19 mouse cellular contexts compared by ENCODE assay signal in the genomic region with DNA sequence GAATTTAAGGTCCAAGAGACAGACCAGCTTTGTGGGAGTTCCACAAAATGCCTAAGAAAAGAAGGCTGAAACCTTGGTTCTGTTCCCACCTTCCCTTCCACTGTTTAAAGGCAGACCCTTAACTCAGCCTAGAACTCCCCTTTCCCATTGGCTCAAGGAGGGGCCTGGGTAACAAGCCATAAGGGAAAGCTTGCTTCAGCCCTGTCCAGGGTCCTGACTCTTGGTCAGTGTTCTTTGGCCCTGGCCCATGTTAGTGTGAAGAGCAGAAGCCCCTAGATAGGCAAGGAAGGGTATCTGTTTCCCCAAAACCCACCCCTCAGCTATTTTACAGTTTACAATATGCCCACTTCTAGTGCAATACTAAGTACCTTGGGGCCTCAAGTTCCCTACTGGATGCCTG. TPM values are rescaled to one million over a fixed set of nuclear protein-coding genes. Genes with fewer than 3 reads are reported as not detected.
A peak's percentile ranks its signal among the peaks of the same experiment; 100 is the strongest.
DNase-seq lines count a peak whose midpoint lies in the region; ATAC-seq and TF ChIP-seq lines count a peak whose summit lies in the region.
"Had no signal": no experiment of that assay in that cellular context is flagged by ENCODE, and none has a peak within 500 bp of the region (broad histone marks: within the 10 kb centered on the region; RNA-seq: fewer than 3 reads in every experiment).

No protein-coding gene starts in this region.

- H3K36me3 ChIP-seq in midbrain, embryonic 11.5 days (ENCODE audit: control insufficient read depth, insufficient read depth, low read length): no peaks in the 10 kb centered on the region
- H3K36me3 ChIP-seq in midbrain, postnatal 0 days (ENCODE audit: insufficient read depth, low read length): no peaks in the 10 kb centered on the region
- H3K36me3 ChIP-seq in embryonic facial prominence, embryonic 11.5 days (replicated peaks; ENCODE audit: control insufficient read depth, insufficient read depth, low read depth, low read length): no peaks in the 10 kb centered on the region
- H3K36me3 ChIP-seq: forebrain, embryonic 10.5 days; heart, embryonic 12.5 days; hindbrain, embryonic 15.5 days; liver, embryonic 12.5 days had no signal

- H3K27me3 ChIP-seq in midbrain, embryonic 11.5 days (ENCODE audit: control insufficient read depth, insufficient read depth, low read length): no peaks in the 10 kb centered on the region
- no peaks in the 10 kb centered on the region for H3K27me3 ChIP-seq in midbrain, postnatal 0 days (ENCODE audit: insufficient read depth, low read length)
- no peaks in the 10 kb centered on the region for H3K27me3 ChIP-seq in embryonic facial prominence, embryonic 11.5 days (ENCODE audit: control insufficient read depth, insufficient read depth, low read length)
- H3K27me3 ChIP-seq: heart, embryonic 12.5 days; hindbrain, embryonic 15.5 days; liver, embryonic 12.5 days; lung, embryonic 15.5 days had no signal

- ATAC-seq in midbrain, embryonic 11.5 days (ENCODE audit: low FRiP score): no peak
- no peak for ATAC-seq in midbrain, postnatal 0 days (ENCODE audit: low FRiP score)
- ATAC-seq in embryonic facial prominence, embryonic 11.5 days (replicated peaks; ENCODE audit: insufficient number of reproducible peaks, low FRiP score, low TSS enrichment, low read depth): no peak
- ATAC-seq: forebrain, postnatal 0 days; intestine, embryonic 16.5 days; liver, embryonic 12.5 days had no signal

- no peak for TF ChIP-seq CTCF in midbrain, postnatal 0 days (IDR thresholded peaks at IDR 0.05)

- no peaks in the 10 kb centered on the region for H3K4me1 ChIP-seq in midbrain, embryonic 11.5 days (ENCODE audit: control insufficient read depth, insufficient read depth, low read length)
- H3K4me1 ChIP-seq in midbrain, postnatal 0 days (ENCODE audit: insufficient read depth, low read length): no peaks in the 10 kb centered on the region; the same call in 1 of the 2 replicates
- H3K4me1 ChIP-seq in embryonic facial prominence, embryonic 11.5 days (ENCODE audit: control insufficient read depth, insufficient read depth, low read length): no peaks in the 10 kb centered on the region
- H3K4me1 ChIP-seq: forebrain, embryonic 10.5 days; hindbrain, embryonic 15.5 days had no signal

- DNase-seq in midbrain, embryonic 11.5 days (ENCODE audit: low spot score, missing footprints): peak; percentile 44
- no peak for DNase-seq in midbrain, postnatal 0 days (ENCODE audit: low spot score)
- peak; percentile 56 for DNase-seq in ZHBTc4 (ENCODE audit: low read depth, low spot score)
- peak; percentile 49 for DNase-seq in embryonic facial prominence, embryonic 11.5 days (ENCODE audit: low spot score)
- no peak for DNase-seq in cerebellum, postnatal 14 days
- DNase-seq in adrenal gland, postnatal 10 days: no peak
- DNase-seq in lung, postnatal 14 days: no peak
- DNase-seq: forebrain, postnatal 0 days; gastrocnemius, adult 2 months; heart, postnatal 14 days; left cerebral cortex, postnatal 4 days; midbrain, embryonic 14.5 days had no signal

- H3K9me3 ChIP-seq in midbrain, embryonic 11.5 days (ENCODE audit: control insufficient read depth, low read length): no peaks in the 10 kb centered on the region
- no peaks in the 10 kb centered on the region for H3K9me3 ChIP-seq in midbrain, postnatal 0 days (ENCODE audit: low read length)
- H3K9me3 ChIP-seq in embryonic facial prominence, embryonic 11.5 days (replicated peaks; ENCODE audit: control insufficient read depth, low read length): no peaks in the 10 kb centered on the region
- H3K9me3 ChIP-seq: forebrain, embryonic 10.5 days; heart, embryonic 12.5 days; hindbrain, embryonic 15.5 days; liver, embryonic 12.5 days; lung, embryonic 15.5 days had no signal

- H3K9ac ChIP-seq in midbrain, embryonic 11.5 days (ENCODE audit: low read length): no peak overlapping the region
- no peak overlapping the region for H3K9ac ChIP-seq in midbrain, postnatal 0 days (replicated peaks; ENCODE audit: low read length, poor library complexity, severe bottlenecking)
- H3K9ac ChIP-seq in embryonic facial prominence, embryonic 11.5 days (replicated peaks; ENCODE audit: low read length): no peak overlapping the region
- H3K9ac ChIP-seq: forebrain, postnatal 0 days; heart, embryonic 12.5 days; hindbrain, embryonic 15.5 days; liver, embryonic 12.5 days; lung, embryonic 15.5 days had no signal

- no peak overlapping the region for H3K4me3 ChIP-seq in midbrain, embryonic 11.5 days (ENCODE audit: low read depth, low read length)
- H3K4me3 ChIP-seq in midbrain, postnatal 0 days (ENCODE audit: low read depth, low read length): no peak overlapping the region
- H3K4me3 ChIP-seq in embryonic facial prominence, embryonic 11.5 days (ENCODE audit: low read depth, low read length): no peak overlapping the region
- H3K4me3 ChIP-seq: forebrain, embryonic 10.5 days; gastrocnemius, adult 2 months; heart, embryonic 12.5 days; hindbrain, embryonic 15.5 days; liver, embryonic 12.5 days; lung, embryonic 15.5 days had no signal

- no peak overlapping the region for H3K4me2 ChIP-seq in midbrain, embryonic 11.5 days
- no peak overlapping the region for H3K4me2 ChIP-seq in midbrain, postnatal 0 days (ENCODE audit: low read depth, low read length, poor library complexity, severe bottlenecking)
- no peak overlapping the region for H3K4me2 ChIP-seq in embryonic facial prominence, embryonic 11.5 days (ENCODE audit: low read depth, low read length)
- H3K4me2 ChIP-seq: heart, embryonic 12.5 days; hindbrain, embryonic 15.5 days; liver, embryonic 12.5 days; lung, embryonic 15.5 days had no signal

- H3K27ac ChIP-seq in midbrain, embryonic 11.5 days (ENCODE audit: low read depth, low read length): no peak overlapping the region
- H3K27ac ChIP-seq in midbrain, postnatal 0 days (ENCODE audit: low read depth, low read length): no peak overlapping the region
- no peak overlapping the region for H3K27ac ChIP-seq in embryonic facial prominence, embryonic 11.5 days (replicated peaks; ENCODE audit: low read depth, low read length)
- H3K27ac ChIP-seq: forebrain, embryonic 10.5 days; gastrocnemius, adult 2 months; hindbrain, embryonic 15.5 days; liver, embryonic 12.5 days; lung, embryonic 15.5 days; stomach, postnatal 0 days had no signal

RNA-seq across cellular contexts. Expression of gene Jade2, which starts 13.6 kb away (rescaled TPM):
- polyA plus RNA-seq in midbrain, embryonic 11.5 days (2014; fragmentation: Nextera tagmentation; extraction: Ambion mirVana): 0.20 and 0.22 TPM in 2 replicates
- total RNA-seq in midbrain, postnatal 0 days (2014; rRNA removed): 3.6 and 3.7 TPM in 2 replicates
- polyA plus RNA-seq in midbrain, postnatal 0 days (2015; fragmentation: Nextera tagmentation; extraction: Ambion mirVana): 0.95 and 0.98 TPM in 2 replicates
- polyA plus RNA-seq in embryonic facial prominence, embryonic 11.5 days (2014; fragmentation: Nextera tagmentation; extraction: Ambion mirVana): 0.26 and 0.52 TPM in 2 replicates
- 10 to 100 TPM; 10.7 to 11.4 TPM for total RNA-seq in adrenal gland, postnatal 10 days (2021)

Comparison
In these comparisons a context has a peak if more than half of its experiments do, and no peak if none do; other contexts are left out.
1. DNase-seq: peak in midbrain, embryonic 11.5 days (single experiment), ZHBTc4 (single experiment) and embryonic facial prominence, embryonic 11.5 days (single experiment); none in midbrain, postnatal 0 days (single experiment), cerebellum, postnatal 14 days (0 of 2), adrenal gland, postnatal 10 days (single experiment) and lung, postnatal 14 days (single experiment).